Mouse (Mus musculus): ENCODE measurements around the gene Nox1. TPM values are rescaled to one million over a fixed set of nuclear protein-coding genes. Genes with fewer than 3 reads are reported as not detected.

Gene Nox1
- total and polyA plus RNA-seq, 2 experiments from 2014 or later = 0.26 to 1.4 TPM

GRCm38 (mm10) chrX:134174699-134175098 is 47.1 kb downstream of the Nox1 start:
- Histone ChIP-seq H3K27ac (ENCODE audit: low read depth, low read length) (no peak overlapping the region), H3K27me3 (ENCODE audit: insufficient read depth, low read length) (no peaks in the 10 kb centered on the region), H3K4me1 (ENCODE audit: insufficient read depth, low read length) (no peaks in the 10 kb centered on the region), H3K36me3 (ENCODE audit: insufficient read depth, low read length) (no peaks in the 10 kb centered on the region), H3K9ac (replicated peaks; ENCODE audit: low read length, poor library complexity, severe bottlenecking) (no peak overlapping the region), H3K4me3 (ENCODE audit: low read depth, low read length) (no peak overlapping the region), H3K4me2 (ENCODE audit: low read depth, low read length, poor library complexity, severe bottlenecking) (no peak overlapping the region), H3K9me3 (ENCODE audit: low read length) (no peaks in the 10 kb centered on the region)
- WGBS = 95% methylated on average over 1 of the region's 1 CpGs
- DNase-seq (ENCODE audit: low spot score) (no peak), ATAC-seq (ENCODE audit: low FRiP score) (no peak)
- TF ChIP-seq CTCF (IDR thresholded peaks at IDR 0.05) = no peak

- no peaks in the 10 kb centered on the region for H3K9me3 ChIP-seq (ENCODE audit: low read length)
- ATAC-seq (ENCODE audit: low FRiP score) (no peak), DNase-seq (ENCODE audit: low spot score) (no peak)
- H3K4me1 ChIP-seq (ENCODE audit: insufficient read depth, low read length) = no peaks in the 10 kb centered on the region
- no peak overlapping the region for H3K27ac ChIP-seq (ENCODE audit: low read depth, low read length)
- no peak overlapping the region for H3K4me3 ChIP-seq (ENCODE audit: low read depth, low read length)
- no peak for TF ChIP-seq CTCF (IDR thresholded peaks at IDR 0.05)
- no peaks in the 10 kb centered on the region for H3K27me3 ChIP-seq (ENCODE audit: insufficient read depth, low read length)
- no peaks in the 10 kb centered on the region for H3K36me3 ChIP-seq (ENCODE audit: insufficient read depth, low read length)
- 95% methylated on average over 1 of the region's 1 CpGs for WGBS
- H3K4me2 ChIP-seq (ENCODE audit: low read depth, low read length, poor library complexity, severe bottlenecking) = no peak overlapping the region
- no peak overlapping the region for H3K9ac ChIP-seq (replicated peaks; ENCODE audit: low read length, poor library complexity, severe bottlenecking)
Observed at GRCm38 (mm10) chrX:134170584-134170983, 51.2 kb downstream of the Nox1 start.

- H3K27me3 ChIP-seq (ENCODE audit: insufficient read depth, low read length) = 0 out of 2 replicates have a peak, but pooled peaks cover 5% of the 10 kb centered on the region
- ATAC-seq (ENCODE audit: low FRiP score) (no peak), DNase-seq (ENCODE audit: low spot score) (no peak)
- no peak overlapping the region for H3K27ac ChIP-seq (ENCODE audit: low read depth, low read length)
- H3K9ac ChIP-seq (replicated peaks; ENCODE audit: low read length, poor library complexity, severe bottlenecking) = no peak overlapping the region
- H3K4me1 ChIP-seq (ENCODE audit: insufficient read depth, low read length) = no peaks in the 10 kb centered on the region
- TF ChIP-seq CTCF (IDR thresholded peaks at IDR 0.05) = no peak
- H3K36me3 ChIP-seq (ENCODE audit: insufficient read depth, low read length) = no peaks in the 10 kb centered on the region
- 45% methylated on average over 4 of the region's 4 CpGs for WGBS
- no peak overlapping the region for H3K4me3 ChIP-seq (ENCODE audit: low read depth, low read length)
- peak overlapping the region; percentile 52 for H3K4me2 ChIP-seq (ENCODE audit: low read depth, low read length, poor library complexity, severe bottlenecking)
- no peaks in the 10 kb centered on the region for H3K9me3 ChIP-seq (ENCODE audit: low read length)
Observed at GRCm38 (mm10) chrX:134163484-134163883, 58.3 kb downstream of the Nox1 start.

- 26% methylated on average over 11 of the region's 11 CpGs for WGBS
- Histone ChIP-seq H3K9ac (replicated peaks; ENCODE audit: low read length, poor library complexity, severe bottlenecking) (no peak overlapping the region), H3K36me3 (ENCODE audit: insufficient read depth, low read length) (no peaks in the 10 kb centered on the region)
Observed at GRCm38 (mm10) chrX:134162826-134163225, 58.9 kb downstream of the Nox1 start.

GRCm38 (mm10) chrX:134162043-134162720 is 59.6 kb downstream of the Nox1 start, which contains the start of gene Xkrx:
TSS of gene Xkrx (minus strand) at chrX:134162076.
- Histone ChIP-seq H3K4me2 (ENCODE audit: low read depth, low read length, poor library complexity, severe bottlenecking) (peak within 1 kb of the TSS; percentile 52), H3K9me3 (ENCODE audit: low read length) (no peaks in the 10 kb centered on the region), H3K4me1 (ENCODE audit: insufficient read depth, low read length) (no peaks in the 10 kb centered on the region), H3K4me3 (ENCODE audit: low read depth, low read length) (peak within 1 kb of the TSS; percentile 36), H3K36me3 (ENCODE audit: insufficient read depth, low read length) (no peaks in the 10 kb centered on the region), H3K9ac (replicated peaks; ENCODE audit: low read length, poor library complexity, severe bottlenecking) (no peak within 1 kb of the TSS), H3K27me3 (ENCODE audit: insufficient read depth, low read length) (0 out of 2 replicates have a peak, but pooled peaks cover 5% of the 10 kb centered on the region), H3K27ac (ENCODE audit: low read depth, low read length) (no peak within 1 kb of the TSS)
- 43% methylated on average over 16 of the region's 16 CpGs for WGBS
- no peak for TF ChIP-seq CTCF (IDR thresholded peaks at IDR 0.05)
- ATAC-seq (ENCODE audit: low FRiP score) (no peak), DNase-seq (ENCODE audit: low spot score) (no peak)

More at GRCm38 (mm10) chrX:134162826-134163225, 58.9 kb downstream of the Nox1 start:
- DNase-seq (ENCODE audit: low spot score) (no peak), ATAC-seq (ENCODE audit: low FRiP score) (no peak)
- peak overlapping the region; percentile 52 for H3K4me2 ChIP-seq (ENCODE audit: low read depth, low read length, poor library complexity, severe bottlenecking)
- no peak for TF ChIP-seq CTCF (IDR thresholded peaks at IDR 0.05)
- no peak overlapping the region for H3K27ac ChIP-seq (ENCODE audit: low read depth, low read length)
- H3K4me3 ChIP-seq (ENCODE audit: low read depth, low read length) = peak overlapping the region; percentile 36
- 0 out of 2 replicates have a peak, but pooled peaks cover 5% of the 10 kb centered on the region for H3K27me3 ChIP-seq (ENCODE audit: insufficient read depth, low read length)
- no peaks in the 10 kb centered on the region for H3K4me1 ChIP-seq (ENCODE audit: insufficient read depth, low read length)
- H3K9me3 ChIP-seq (ENCODE audit: low read length) = no peaks in the 10 kb centered on the region

GRCm38 (mm10) chrX:134160442-134160841 is 61.3 kb downstream of the Nox1 start:
- H3K27ac ChIP-seq (ENCODE audit: low read depth, low read length) = no peak overlapping the region
- DNase-seq (ENCODE audit: low spot score) (no peak), ATAC-seq (ENCODE audit: low FRiP score) (no peak)
- H3K4me2 ChIP-seq (ENCODE audit: low read depth, low read length, poor library complexity, severe bottlenecking) = no peak overlapping the region
- no peak for TF ChIP-seq CTCF (IDR thresholded peaks at IDR 0.05)
- H3K4me3 ChIP-seq (ENCODE audit: low read depth, low read length) = no peak overlapping the region
- 0 out of 2 replicates have a peak, but pooled peaks cover 5% of the 10 kb centered on the region for H3K27me3 ChIP-seq (ENCODE audit: insufficient read depth, low read length)
- 92% methylated on average over 2 of the region's 2 CpGs for WGBS
- H3K36me3 ChIP-seq (ENCODE audit: insufficient read depth, low read length) = no peaks in the 10 kb centered on the region
- no peaks in the 10 kb centered on the region for H3K4me1 ChIP-seq (ENCODE audit: insufficient read depth, low read length)
- no peaks in the 10 kb centered on the region for H3K9me3 ChIP-seq (ENCODE audit: low read length)
- H3K9ac ChIP-seq (replicated peaks; ENCODE audit: low read length, poor library complexity, severe bottlenecking) = no peak overlapping the region

All from midbrain, postnatal 0 days (tissue).